7 mouse cellular contexts compared by ENCODE assay signal in the genomic region with DNA sequence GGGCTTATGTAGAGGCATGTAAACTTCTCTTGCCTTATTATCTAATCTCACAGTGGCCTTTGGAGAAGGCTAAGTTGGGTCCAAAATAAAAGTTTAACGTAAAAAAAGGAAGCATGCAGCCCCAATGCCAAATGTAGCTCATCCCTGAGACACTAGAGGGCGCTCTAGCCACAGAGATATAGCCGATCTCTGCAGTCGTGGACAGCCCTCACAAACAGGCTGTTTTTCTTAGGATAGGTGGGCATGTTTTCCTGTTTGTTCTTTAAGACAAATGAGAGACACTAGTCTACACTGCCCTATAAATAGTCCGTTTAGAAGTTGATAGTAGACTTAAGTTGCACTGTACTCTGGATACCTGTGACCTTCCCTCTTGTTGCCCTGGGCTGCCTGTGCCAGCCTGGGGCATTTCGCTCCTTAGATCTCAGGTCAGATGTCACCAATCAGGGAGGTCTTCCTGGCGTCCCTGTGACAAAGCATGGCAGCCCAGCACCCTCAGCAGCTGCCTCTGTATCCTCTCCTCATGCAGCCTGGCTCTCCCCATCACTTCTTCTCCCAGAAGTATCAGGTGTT. TPM values are rescaled to one million over a fixed set of nuclear protein-coding genes. Genes with fewer than 3 reads are reported as not detected.
DNase-seq lines count a peak whose midpoint lies in the region; ATAC-seq and TF ChIP-seq lines count a peak whose summit lies in the region.

No protein-coding gene starts in this region.

- no peak overlapping the region for H3K27ac ChIP-seq in MEL (ENCODE audit: control insufficient read depth, low read depth, low read length)
- H3K27ac ChIP-seq in bone marrow macrophage, adult 2 months (ENCODE audit: insufficient read depth, low read depth, low read length): no peak overlapping the region
- H3K27ac ChIP-seq in embryonic fibroblast, embryonic 13.5 days (ENCODE audit: insufficient read depth, low read length): no peak overlapping the region
- H3K27ac ChIP-seq in hindbrain, embryonic 11.5 days (ENCODE audit: low read depth, low read length): no peak overlapping the region

- peaks cover 0 to 6% of the 10 kb centered on the region in 2 experiments; a peak in 2 of 4 replicates for H3K4me1 ChIP-seq in MEL (ENCODE audit: control insufficient read depth in 1 of 2, insufficient read depth in 2 of 2, low read length in 2 of 2)
- H3K4me1 ChIP-seq in bone marrow macrophage, adult 2 months (ENCODE audit: control insufficient read depth, insufficient read depth, low read length): no peaks in the 10 kb centered on the region
- H3K4me1 ChIP-seq in embryonic fibroblast, embryonic 13.5 days (ENCODE audit: control insufficient read depth, insufficient read depth, low read length): no peaks in the 10 kb centered on the region
- H3K4me1 ChIP-seq in hindbrain, embryonic 11.5 days (replicated peaks; ENCODE audit: control insufficient read depth, insufficient read depth, low read length): no peaks in the 10 kb centered on the region

- no peak for TF ChIP-seq POLR2A in MEL (IDR thresholded peaks at IDR 0.05; ENCODE audit: control insufficient read depth in 1 of 2, insufficient read depth in 1 of 2, low read depth in 1 of 2, low read length in 2 of 2, poor library complexity in 1 of 2)
- no peak for TF ChIP-seq POLR2A in bone marrow macrophage, adult 2 months (IDR thresholded peaks at IDR 0.05; ENCODE audit: borderline replicate concordance, low read depth, low read length)
- TF ChIP-seq POLR2A in embryonic fibroblast, embryonic 13.5 days (IDR thresholded peaks at IDR 0.05; ENCODE audit: low read depth, low read length): no peak

- H3K4me3 ChIP-seq in MEL (ENCODE audit: control insufficient read depth in 1 of 2, insufficient read depth in 1 of 2, low read depth in 2 of 2, low read length in 2 of 2): peak overlapping the region in 1 of 2 experiments; percentile 31; a peak in 1 of 4 replicates
- H3K4me3 ChIP-seq in bone marrow macrophage, adult 2 months (ENCODE audit: insufficient read depth, low read length): no peak overlapping the region
- H3K4me3 ChIP-seq in embryonic fibroblast, embryonic 13.5 days (ENCODE audit: insufficient read depth, low read length): no peak overlapping the region
- no peak overlapping the region for H3K4me3 ChIP-seq in hindbrain, embryonic 11.5 days (ENCODE audit: low read depth, low read length)

- peak; percentile 97 for TF ChIP-seq RAD21 in MEL (IDR thresholded peaks at IDR 0.05; ENCODE audit: low read depth, low read length)

- H3K36me3 ChIP-seq in MEL (ENCODE audit: control insufficient read depth in 1 of 2, insufficient read depth in 2 of 2, low read length in 2 of 2): peaks cover 3% of the 10 kb centered on the region in 2 experiments; a peak in 3 of 4 replicates
- H3K36me3 ChIP-seq in hindbrain, embryonic 11.5 days (ENCODE audit: control insufficient read depth, insufficient read depth, low read length): no peaks in the 10 kb centered on the region

- peak; percentile 89 to 96 (median 94) for TF ChIP-seq CTCF in MEL (IDR thresholded peaks at IDR 0.05 in 2 of 3, conservative IDR thresholded peaks at IDR 0.05 in 1 of 3; ENCODE audit: control insufficient read depth in 1 of 3, insufficient read depth in 1 of 3, low read depth in 2 of 3, low read length in 3 of 3, poor library complexity in 1 of 3, severe bottlenecking in 1 of 3)
- peak; percentile 95 for TF ChIP-seq CTCF in bone marrow macrophage, adult 2 months (IDR thresholded peaks at IDR 0.05; ENCODE audit: low read depth, low read length)
- TF ChIP-seq CTCF in embryonic fibroblast, embryonic 13.5 days (IDR thresholded peaks at IDR 0.05; ENCODE audit: borderline replicate concordance, insufficient read depth, low read length): peak; percentile 81

- DNase-seq in MEL (ENCODE audit: low read depth, low spot score): peak; percentile 90
- DNase-seq in hindbrain, embryonic 11.5 days (ENCODE audit: low spot score): peak; percentile 85
- peak; percentile 77 to 79 for DNase-seq in layer of hippocampus, postnatal 10 days (ENCODE audit: low spot score in 2 of 2)
- peak; percentile 46 for DNase-seq in lung, postnatal 25 days (ENCODE audit: low spot score)
- peak; percentile 57 for DNase-seq in retina, postnatal 7 days (ENCODE audit: low read depth, low spot score)

- H3K4me2 ChIP-seq in hindbrain, embryonic 11.5 days (replicated peaks; ENCODE audit: low read depth, low read length): no peak overlapping the region

- peak in 1 of 2 experiments; percentile 26; a peak in 2 of 4 replicates for TF ChIP-seq EP300 in MEL (IDR thresholded peaks at IDR 0.05; ENCODE audit: low read depth in 1 of 2, low read length in 2 of 2)

- peak; percentile 76 for ATAC-seq in hindbrain, embryonic 11.5 days (ENCODE audit: low FRiP score)

- H3K27me3 ChIP-seq in MEL (ENCODE audit: control insufficient read depth in 1 of 2, insufficient read depth in 2 of 2, low read length in 2 of 2): no peaks in the 10 kb centered on the region
- no peaks in the 10 kb centered on the region for H3K27me3 ChIP-seq in hindbrain, embryonic 11.5 days (ENCODE audit: control insufficient read depth, insufficient read depth, low read length)

- H3K79me2 ChIP-seq in MEL (ENCODE audit: control insufficient read depth, insufficient read depth, low read length, poor library complexity): no peaks in the 10 kb centered on the region

- H3K9me3 ChIP-seq in MEL (replicated peaks; ENCODE audit: insufficient read depth, low read length): no peaks in the 10 kb centered on the region
- H3K9me3 ChIP-seq in hindbrain, embryonic 11.5 days (ENCODE audit: control insufficient read depth, low read length): no peaks in the 10 kb centered on the region

- peak overlapping the region; percentile 52; the same call in 1 of the 2 replicates for H3K9ac ChIP-seq in MEL (ENCODE audit: control insufficient read depth, low read depth, low read length, poor library complexity, severe bottlenecking)
- H3K9ac ChIP-seq in hindbrain, embryonic 11.5 days (ENCODE audit: low read depth, low read length): no peak overlapping the region

- 18% methylated on average over 7 of the region's 7 CpGs for WGBS in hindbrain, embryonic 11.5 days

TF ChIP-seq in MEL, 35 proteins besides CTCF, POLR2A, EP300 and RAD21 (continues in another document):
- TF ChIP-seq RCOR1 (IDR thresholded peaks at IDR 0.05; ENCODE audit: low read depth, low read length): peak; percentile 27; the same call in 1 of the 2 replicates
- TF ChIP-seq MYB (IDR thresholded peaks at IDR 0.05; ENCODE audit: low read depth, low read length): no peak
- TF ChIP-seq ZC3H11A (IDR thresholded peaks at IDR 0.05; ENCODE audit: low read depth, low read length): peak; percentile 86
- 0 out of 2 replicates have a peak, but pooled peaks have one; percentile 44 for TF ChIP-seq ZNF384 (IDR thresholded peaks at IDR 0.05; ENCODE audit: low read depth, low read length)
- TF ChIP-seq JUND (IDR thresholded peaks at IDR 0.05; ENCODE audit: low read depth, low read length): no peak
- TF ChIP-seq E2F4 (IDR thresholded peaks at IDR 0.05; ENCODE audit: borderline replicate concordance, low read depth, low read length): no peak
- TF ChIP-seq MYC (IDR thresholded peaks at IDR 0.05; ENCODE audit: low read depth, low read length): peak; percentile 48; the same call in 1 of the 2 replicates
- no peak for TF ChIP-seq CHD1 (IDR thresholded peaks at IDR 0.05; ENCODE audit: low read depth, low read length)
- no peak for TF ChIP-seq GABPA (IDR thresholded peaks at IDR 0.05; ENCODE audit: low read depth, low read length)
- no peak for TF ChIP-seq TAL1 (IDR thresholded peaks at IDR 0.05; ENCODE audit: low read length)
- TF ChIP-seq USF1 (IDR thresholded peaks at IDR 0.05; ENCODE audit: low read depth, low read length): no peak
- TF ChIP-seq SMC3 (IDR thresholded peaks at IDR 0.05; ENCODE audit: low read depth, low read length): peak; percentile 93
- TF ChIP-seq GATA1 (IDR thresholded peaks at IDR 0.05; ENCODE audit: low read depth, low read length): 0 out of 2 replicates have a peak, but pooled peaks have one; percentile 37
- TF ChIP-seq ZKSCAN1 (IDR thresholded peaks at IDR 0.05; ENCODE audit: low read depth, low read length): no peak
- peak; percentile 34; the same call in 1 of the 2 replicates for TF ChIP-seq TCF12 (IDR thresholded peaks at IDR 0.05; ENCODE audit: low read depth, low read length)
- no peak for TF ChIP-seq POLR2AphosphoS2 (IDR thresholded peaks at IDR 0.05; ENCODE audit: low read length)
- no peak for TF ChIP-seq NRF1 (IDR thresholded peaks at IDR 0.05; ENCODE audit: insufficient read depth, low read depth, low read length, poor library complexity, severe bottlenecking)
- TF ChIP-seq SIN3A (IDR thresholded peaks at IDR 0.05; ENCODE audit: low read length): peak; percentile 69; the same call in 1 of the 2 replicates
- TF ChIP-seq ETS1 (IDR thresholded peaks at IDR 0.05; ENCODE audit: low read depth, low read length): no peak
- TF ChIP-seq MEF2A (IDR thresholded peaks at IDR 0.05; ENCODE audit: extremely low read depth, insufficient replicate concordance, low read depth, low read length, poor library complexity, severe bottlenecking): no peak
- TF ChIP-seq POLR2AphosphoS5 (IDR thresholded peaks at IDR 0.05; ENCODE audit: borderline replicate concordance, low read depth, low read length): no peak
- TF ChIP-seq HCFC1 (IDR thresholded peaks at IDR 0.05; ENCODE audit: low read depth, low read length): 0 out of 2 replicates have a peak, but pooled peaks have one; percentile 49
- no peak for TF ChIP-seq NELFE (IDR thresholded peaks at IDR 0.05; ENCODE audit: low read depth, low read length)
- no peak for TF ChIP-seq ZMIZ1 (IDR thresholded peaks at IDR 0.05; ENCODE audit: low read depth, low read length)
- no peak for TF ChIP-seq ELF1 (IDR thresholded peaks at IDR 0.05; ENCODE audit: low read depth, low read length)
- TF ChIP-seq USF2 (IDR thresholded peaks at IDR 0.05; ENCODE audit: borderline replicate concordance in 1 of 2, insufficient read depth in 1 of 2, low read depth in 1 of 2, low read length in 2 of 2): no peak
- TF ChIP-seq MAFK (IDR thresholded peaks at IDR 0.05; ENCODE audit: borderline replicate concordance, low read depth, low read length): no peak
- no peak; the same call in 1 of the 2 replicates for TF ChIP-seq MAX (IDR thresholded peaks at IDR 0.05; ENCODE audit: low read length)

RNA-seq across cellular contexts. Expression of gene Clybl, which starts 9.5 kb away (rescaled TPM):
- total RNA-seq in MEL (2012; rRNA removed): 13.4 and 14.4 TPM in 2 replicates
- 10 to 100 TPM in 1 of 2 experiments, not detected in 1; 36.6 TPM for polyA plus RNA-seq in MEL (2012; ENCODE audit: insufficient read depth in 1 of 2, insufficient read length in 2 of 2, low read depth in 1 of 2, low replicate concordance in 2 of 2, missing spikeins in 1 of 2)
- polyA plus RNA-seq in bone marrow macrophage, adult 2 months (2012; ENCODE audit: insufficient read depth, insufficient read length, missing spikeins): 8.4 and 12.3 TPM in 2 replicates
- polyA plus RNA-seq in embryonic fibroblast, embryonic 13.5 days (2011; ENCODE audit: insufficient read length, low read depth, missing spikeins): 16.4 and 16.7 TPM in 2 replicates
- polyA plus RNA-seq in hindbrain, embryonic 11.5 days (2014; fragmentation: Nextera tagmentation; extraction: Ambion mirVana): 24.1 and 30.6 TPM in 2 replicates
- total RNA-seq in layer of hippocampus, postnatal 10 days (2021): 10 to 100 TPM; 22.5 to 24.1 TPM
